In genomic region chr3:127789500-127790191, GRCm38 (mm10) we compare ENCODE assay signal across 8 mouse cellular contexts. TPM values are rescaled to one million over a fixed set of nuclear protein-coding genes. Genes with fewer than 3 reads are reported as not detected.
DNase-seq lines count a peak whose midpoint lies in the region; ATAC-seq and TF ChIP-seq lines count a peak whose summit lies in the region.

Gene Tifa, plus strand, starts transcription at chr3:127789805.

- no peaks in the 10 kb centered on the region for H3K36me3 ChIP-seq in ES-E14 (ENCODE audit: control insufficient read depth, insufficient read depth, low read length, poor library complexity, severe bottlenecking)
- H3K36me3 ChIP-seq in forebrain, embryonic 12.5 days (replicated peaks): no peaks in the 10 kb centered on the region
- H3K36me3 ChIP-seq in lung, embryonic 14.5 days (ENCODE audit: insufficient read depth): no peaks in the 10 kb centered on the region
- no peaks in the 10 kb centered on the region for H3K36me3 ChIP-seq in neural tube, embryonic 14.5 days (ENCODE audit: control insufficient read depth, insufficient read depth, low read length)

- ATAC-seq in forebrain, embryonic 12.5 days (ENCODE audit: low FRiP score): peak; percentile 62
- peak; percentile 59 for ATAC-seq in lung, embryonic 14.5 days (ENCODE audit: insufficient read depth)
- peak; percentile 73 for ATAC-seq in neural tube, embryonic 14.5 days (ENCODE audit: low read depth)

- 2% methylated on average over 44 of the region's 44 CpGs for WGBS in forebrain, embryonic 12.5 days
- 1% methylated on average over 44 of the region's 44 CpGs for WGBS in lung, embryonic 14.5 days
- under 1% methylated on average over 43 of the region's 44 CpGs for WGBS in neural tube, embryonic 14.5 days

- peaks cover 54% of the 10 kb centered on the region for H3K27me3 ChIP-seq in forebrain, embryonic 12.5 days
- peaks cover 18% of the 10 kb centered on the region for H3K27me3 ChIP-seq in lung, embryonic 14.5 days (ENCODE audit: insufficient read depth, low read length)
- H3K27me3 ChIP-seq in neural tube, embryonic 14.5 days (ENCODE audit: control insufficient read depth, insufficient read depth, low read length): peaks cover 14% of the 10 kb centered on the region

- peak within 1 kb of the TSS; percentile 49 to 61 for H3K4me3 ChIP-seq in ES-E14 (ENCODE audit: insufficient read depth in 1 of 2, low read depth in 1 of 2, low read length in 2 of 2, poor library complexity in 1 of 2, severe bottlenecking in 1 of 2)
- H3K4me3 ChIP-seq in forebrain, embryonic 12.5 days (replicated peaks): peak within 1 kb of the TSS; percentile 57
- peak within 1 kb of the TSS; percentile 56 for H3K4me3 ChIP-seq in lung, embryonic 14.5 days (ENCODE audit: low read depth, low read length)
- peak within 1 kb of the TSS; percentile 47 for H3K4me3 ChIP-seq in neural tube, embryonic 14.5 days (ENCODE audit: low read depth, low read length)

- DNase-seq in ES-E14 (ENCODE audit: low read depth, low spot score): no peak
- peak; percentile 39 for DNase-seq in c-Kit-positive CD71-positive TER-119-positive erythroid progenitor cells, embryonic 14.5 days (ENCODE audit: low spot score)
- peak; percentile 71 for DNase-seq in heart, postnatal 14 days
- peak; percentile 75 to 84 for DNase-seq in kidney, postnatal 4 days
- DNase-seq in lung, embryonic 14.5 days: peak; percentile 63
- DNase-seq in testis, postnatal 14 days (ENCODE audit: low spot score): peak; percentile 75

- no peak within 1 kb of the TSS for H3K27ac ChIP-seq in ES-E14 (ENCODE audit: insufficient read depth, low read depth, low read length, poor library complexity, severe bottlenecking)
- H3K27ac ChIP-seq in forebrain, embryonic 12.5 days: no peak within 1 kb of the TSS
- H3K27ac ChIP-seq in lung, embryonic 14.5 days (ENCODE audit: low read depth): peak within 1 kb of the TSS; percentile 74
- H3K27ac ChIP-seq in neural tube, embryonic 14.5 days (ENCODE audit: low read depth, low read length): no peak within 1 kb of the TSS

- H3K9me3 ChIP-seq in ES-E14 (ENCODE audit: control insufficient read depth, insufficient read depth, low read depth, low read length): no peaks in the 10 kb centered on the region
- no peaks in the 10 kb centered on the region for H3K9me3 ChIP-seq in forebrain, embryonic 12.5 days
- H3K9me3 ChIP-seq in lung, embryonic 14.5 days (ENCODE audit: low read depth, low read length): no peaks in the 10 kb centered on the region
- H3K9me3 ChIP-seq in neural tube, embryonic 14.5 days (ENCODE audit: control insufficient read depth, low read length): no peaks in the 10 kb centered on the region

- peak; percentile 19; the same call in 1 of the 2 replicates for TF ChIP-seq CTCF in lung, embryonic 14.5 days (IDR thresholded peaks at IDR 0.05; ENCODE audit: low read depth)

- H3K4me2 ChIP-seq in forebrain, embryonic 12.5 days: peak within 1 kb of the TSS; percentile 95
- peak within 1 kb of the TSS; percentile 99 for H3K4me2 ChIP-seq in lung, embryonic 14.5 days
- H3K4me2 ChIP-seq in neural tube, embryonic 14.5 days (ENCODE audit: low read depth, low read length): peak within 1 kb of the TSS; percentile 97

- H3K4me1 ChIP-seq in ES-E14 (ENCODE audit: control insufficient read depth in 2 of 2, insufficient read depth in 2 of 2, low read length in 2 of 2, poor library complexity in 1 of 2): no peaks in the 10 kb centered on the region; a peak in 1 of 4 replicates
- H3K4me1 ChIP-seq in forebrain, embryonic 12.5 days: peaks cover 21% of the 10 kb centered on the region
- H3K4me1 ChIP-seq in lung, embryonic 14.5 days (ENCODE audit: insufficient read depth): no peaks in the 10 kb centered on the region
- H3K4me1 ChIP-seq in neural tube, embryonic 14.5 days (ENCODE audit: control insufficient read depth, insufficient read depth, low read length): peaks cover 9% of the 10 kb centered on the region; the same call in 1 of the 2 replicates

- intact Hi-C loops in heart, postnatal 14 days (cut with DNase I): loop anchor here (5.0 kb wide), 2 partner anchors 48 to 108 kb away; partner anchors contain the start of genes Ap1ar and Fam241a

- in situ Hi-C loops in ES-E14 (cut with MboI; ENCODE audit: low sequenced_read_pairs in 2 of 2, unreplicated experiment in 2 of 2): no loop called here

- H3K9ac ChIP-seq in ES-E14 (ENCODE audit: insufficient read depth, low read depth, low read length, poor library complexity, severe bottlenecking): no peak within 1 kb of the TSS
- H3K9ac ChIP-seq in forebrain, embryonic 12.5 days: peak within 1 kb of the TSS; percentile 63
- peak within 1 kb of the TSS; percentile 67 for H3K9ac ChIP-seq in lung, embryonic 14.5 days
- peak within 1 kb of the TSS; percentile 51 for H3K9ac ChIP-seq in neural tube, embryonic 14.5 days (replicated peaks; ENCODE audit: low read depth, low read length)

TF ChIP-seq in ES-E14, 5 proteins besides CTCF, POLR2A, EP300 and RAD21:
- TF ChIP-seq MAFK (IDR thresholded peaks at IDR 0.05; ENCODE audit: insufficient read depth, low read depth, low read length): no peak
- TF ChIP-seq HCFC1 (IDR thresholded peaks at IDR 0.05; ENCODE audit: borderline replicate concordance, insufficient read depth, low read length): no peak
- no peak for TF ChIP-seq ZNF384 (IDR thresholded peaks at IDR 0.05; ENCODE audit: low read depth, low read length)
- TF ChIP-seq CHD2 (IDR thresholded peaks at IDR 0.05; ENCODE audit: low read depth, low read length): no peak
- TF ChIP-seq ZC3H11A (IDR thresholded peaks at IDR 0.05; ENCODE audit: borderline replicate concordance, low read depth, low read length): no peak

RNA-seq across cellular contexts. Expression of gene Tifa, which starts in this region (rescaled TPM):
- total RNA-seq in ES-E14 (2012; rRNA removed): not detected in 2 replicates
- 3.8 and 4.2 TPM in 2 replicates for polyA plus RNA-seq in forebrain, embryonic 12.5 days (2016; fragmentation: Nextera tagmentation; extraction: Ambion mirVana)
- 1 to 10 TPM; 2.1 to 3.1 TPM for total RNA-seq in heart, postnatal 14 days (2021)
- 4.3 and 6.1 TPM in 2 replicates for polyA plus RNA-seq in lung, embryonic 14.5 days (2014; fragmentation: Nextera tagmentation; extraction: Ambion mirVana)
- 2.5 and 3.2 TPM in 2 replicates for polyA plus RNA-seq in neural tube, embryonic 14.5 days (2014; fragmentation: Nextera tagmentation; extraction: Ambion mirVana)
